Mouse (Mus musculus) thymus, adult 2 months (tissue): ENCODE results near the gene Gm36028.

Experiments
- CTCF ChIP-seq: fragments of 200-500 bp; IDR thresholded peaks from 2 replicates; pipeline ENCODE4 v1.5.1; 2012; ENCODE audit warnings: mild to moderate bottlenecking, control low read depth, low read length, moderate library complexity, borderline replicate concordance; ENCODE audit not compliant: control insufficient read depth, poor library complexity, insufficient read depth; ENCODE audit errors: extremely low read depth
- POLR2A ChIP-seq: fragments of 200-500 bp; IDR thresholded peaks from 2 replicates; pipeline ENCODE4 v1.6.1; 2012; ENCODE audit warnings: mild to moderate bottlenecking, low read length, control low read depth, moderate library complexity; ENCODE audit not compliant: control insufficient read depth, poor library complexity, insufficient read depth; ENCODE audit errors: extremely low read depth

- TF ChIP-seq POLR2A (no peak), CTCF (no peak)
Observed at GRCm38 (mm10) chr16:37831041-37831440, 29.9 kb downstream of the Gm36028 start.
